Mouse (Mus musculus) cerebellum, postnatal 10 days (tissue): ENCODE results near the gene Xab2.

ENCODE experiments used
- DNase-seq, 2 experiments: peaks; one replicate each; pipeline ENCODE4 v3.0.0; 2021; ENCODE audit warnings: mixed read lengths in 2 of 2

The Xab2 gene

DNA sequence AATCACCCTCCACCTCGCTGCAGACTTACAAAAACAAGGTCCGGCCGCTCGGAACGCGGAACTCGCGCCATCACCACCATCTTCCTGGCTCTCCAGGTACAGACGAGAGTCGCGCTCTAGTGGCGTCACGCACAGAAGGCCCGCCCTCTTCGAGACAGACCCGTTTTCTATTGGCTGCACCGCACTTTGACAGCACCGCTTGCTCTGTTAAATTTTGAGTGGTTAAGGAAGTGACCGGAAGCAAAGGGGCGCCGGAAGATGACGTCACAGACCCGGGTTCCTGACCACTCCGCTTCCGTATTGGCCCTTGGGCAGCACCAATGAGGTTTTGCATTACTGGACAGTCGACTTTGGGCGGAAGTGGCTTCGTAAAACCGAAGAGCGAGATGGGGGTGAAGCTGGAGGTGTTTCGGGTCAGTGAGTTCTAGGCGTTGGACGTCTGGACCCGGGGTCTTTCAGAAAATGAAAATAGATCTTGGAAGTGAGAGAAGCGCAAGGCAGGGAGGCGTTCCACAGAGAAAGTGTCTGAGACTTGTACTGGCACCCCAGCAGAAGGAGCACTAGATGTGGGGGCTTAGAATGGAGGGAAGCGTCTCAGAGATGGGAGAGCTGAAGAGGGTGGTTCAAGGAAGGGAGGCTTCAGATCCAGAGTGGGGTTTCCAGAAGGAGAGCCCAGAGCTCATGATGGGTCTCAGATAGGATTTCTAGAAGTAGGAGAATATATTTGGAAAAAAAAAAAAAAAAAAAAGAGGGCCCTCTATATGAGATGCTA is at the start of gene Xab2, which contains the start of gene Pet100:
Gene Xab2 (minus strand): TSS at position 118 of the 772 bp plus-strand sequence.
Gene Pet100 (plus strand): TSS at position 350 of the 772 bp plus-strand sequence.
- DNase-seq, result peak; percentile 99

DNA sequence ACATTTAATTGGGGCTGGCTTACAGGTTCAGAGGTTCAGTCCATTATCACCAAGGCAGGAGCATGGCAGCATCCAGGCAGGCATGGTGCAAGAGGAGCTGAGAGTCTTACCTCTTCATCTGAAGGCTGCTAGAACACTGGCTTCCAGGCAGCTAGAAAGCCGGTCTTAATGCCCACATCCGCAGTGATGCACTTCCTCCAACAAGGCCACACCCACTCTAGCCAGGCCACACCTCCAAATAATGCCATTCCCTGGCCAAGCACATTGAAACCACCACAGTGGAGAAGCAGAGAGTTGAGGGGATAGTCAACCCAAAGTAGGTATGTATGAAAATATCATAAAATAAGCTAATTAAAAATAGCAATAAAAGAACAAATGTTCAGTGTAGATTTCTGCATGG is 49.3 kb upstream of the Xab2 start:
- no peak for DNase-seq

GRCm38 (mm10) chr8:3665507-3665906 is 44.4 kb upstream of the Xab2 start, which contains the start of gene Mcemp1:
Gene Mcemp1 (plus strand): TSS chr8:3665754.
- DNase-seq, result no peak

- DNase-seq, result no peak
Measured at GRCm38 (mm10) chr8:3664405-3664804, 43.3 kb upstream of the Xab2 start.

DNA sequence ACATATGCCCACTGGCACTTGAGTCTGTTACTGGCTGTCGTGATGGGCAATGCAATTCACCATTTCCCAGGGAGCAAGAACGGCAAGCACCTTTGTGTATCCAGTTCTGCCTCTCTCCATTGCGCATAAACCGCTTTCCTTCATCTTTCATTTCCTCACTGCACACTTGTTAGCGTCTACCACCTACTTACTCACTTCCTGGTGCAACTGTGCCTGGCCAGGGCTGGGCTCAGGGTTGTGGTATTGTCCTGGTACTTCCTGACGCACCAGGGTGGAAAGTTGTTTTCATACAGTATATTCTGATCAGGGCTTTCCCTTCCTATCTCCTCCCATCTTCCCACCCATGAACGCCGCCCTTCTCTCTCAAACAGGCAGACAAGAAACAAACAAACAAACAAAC is 39.8 kb upstream of the Xab2 start:
- no peak for DNase-seq

- peak in 1 of 2 experiments; percentile 40 for DNase-seq
Measured at GRCm38 (mm10) chr8:3656725-3657381, 35.7 kb upstream of the Xab2 start.

DNA sequence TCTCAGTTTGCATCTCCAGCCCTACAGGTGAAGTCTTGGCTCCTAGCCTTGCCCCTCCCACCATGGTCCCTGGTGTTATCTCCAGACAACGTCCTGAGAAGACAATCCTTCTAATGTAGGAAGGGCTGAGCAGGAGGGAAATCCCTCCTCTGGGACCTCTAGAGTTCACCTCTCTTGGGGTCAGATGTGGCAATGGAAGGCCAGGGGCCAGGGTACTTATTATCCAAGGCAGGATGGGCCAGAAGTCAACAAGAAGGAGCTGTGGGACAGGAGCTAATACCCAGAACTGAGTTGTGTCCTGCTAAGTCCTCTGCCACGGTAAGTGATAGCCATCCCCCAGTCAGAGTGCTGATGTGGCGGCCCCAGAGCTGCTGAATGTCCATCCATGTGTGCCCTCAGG is 34.4 kb upstream of the Xab2 start, which contains the start of gene Retn:
Gene Retn (plus strand): TSS at position 245 of the 400 bp plus-strand sequence.
- no peak for DNase-seq

DNA sequence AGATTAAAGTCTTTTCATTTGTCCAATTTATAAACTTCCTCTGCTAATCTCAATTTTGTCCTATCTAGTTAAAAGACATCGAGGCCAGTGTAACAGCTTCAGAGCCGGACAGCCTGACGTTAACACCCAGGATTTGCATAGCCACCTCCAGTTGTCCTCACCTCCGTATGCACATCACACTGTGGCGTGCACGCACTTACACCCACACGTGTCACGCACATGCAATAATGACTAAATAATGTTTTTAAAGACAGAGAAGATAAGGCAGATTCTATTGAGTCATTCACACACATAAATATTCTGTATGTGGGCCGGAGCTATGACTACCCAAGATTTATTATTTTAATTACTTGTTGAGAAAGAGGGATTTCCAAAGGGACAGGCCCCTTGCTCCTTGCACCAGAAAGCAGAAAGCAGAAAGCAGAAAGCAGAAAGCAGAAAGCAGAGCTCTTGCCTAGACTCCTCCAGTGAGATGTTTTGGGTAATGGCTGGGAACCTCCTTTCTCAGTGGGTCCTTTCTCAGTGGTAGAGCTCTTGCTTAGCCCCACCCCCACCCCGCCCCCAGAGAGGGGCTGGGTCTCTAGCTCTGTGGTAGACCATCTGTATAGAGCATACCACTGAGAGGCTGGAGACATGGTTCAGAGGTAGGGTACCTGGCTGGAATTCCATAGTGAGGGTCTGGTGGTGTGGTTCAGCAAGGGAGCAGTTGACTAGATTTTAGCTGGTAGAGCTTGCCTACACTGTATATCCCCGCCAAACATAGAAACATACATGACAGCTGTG is 33.8 kb upstream of the Xab2 start:
- no peak for DNase-seq

- DNase-seq, result no peak
Measured at GRCm38 (mm10) chr8:3652845-3653244, 31.7 kb upstream of the Xab2 start.

- no peak for DNase-seq
Measured at GRCm38 (mm10) chr8:3648990-3649389, 27.9 kb upstream of the Xab2 start.

DNA sequence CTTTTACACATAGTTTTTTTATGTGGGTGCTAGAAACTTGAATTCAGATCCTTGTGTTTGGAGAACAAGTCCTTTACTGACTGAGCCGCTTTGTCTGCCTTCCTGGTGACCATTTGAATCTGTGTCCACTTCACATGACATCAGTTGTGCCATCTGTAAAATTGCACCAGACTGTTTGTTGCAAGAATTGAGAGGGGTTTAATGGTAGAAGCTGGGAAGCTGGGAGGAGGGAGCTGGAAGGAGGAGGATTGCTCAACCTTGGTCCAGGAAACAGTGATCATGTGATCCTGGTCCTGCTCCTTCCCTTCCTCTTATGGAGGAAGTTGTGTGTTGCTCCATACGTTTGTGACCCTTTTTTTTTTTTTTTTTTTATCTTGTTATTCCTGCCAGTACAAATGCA is 27.2 kb upstream of the Xab2 start:
- DNase-seq, result no peak

DNA sequence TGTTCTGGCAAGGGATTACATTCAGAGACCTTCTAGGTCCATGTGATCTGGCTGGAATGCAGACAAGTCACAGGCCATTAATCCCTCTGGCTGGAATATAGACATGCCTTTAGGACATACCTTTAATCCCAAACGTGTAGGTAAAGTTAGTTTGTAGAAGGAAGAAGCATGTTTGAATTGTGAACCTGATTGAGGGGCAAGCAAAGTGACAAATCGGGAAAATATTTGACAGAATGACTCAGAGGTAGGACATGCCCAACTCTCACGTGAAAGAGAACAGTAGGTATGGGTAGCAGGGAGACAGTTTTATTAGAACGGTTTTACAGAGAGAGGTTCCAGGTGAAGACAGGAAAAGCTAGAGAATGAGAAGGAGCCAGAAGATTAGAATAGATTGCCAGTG is 26.4 kb upstream of the Xab2 start:
- DNase-seq, result no peak

- no peak for DNase-seq
Measured at GRCm38 (mm10) chr8:3646824-3647531, 25.9 kb upstream of the Xab2 start.

DNA sequence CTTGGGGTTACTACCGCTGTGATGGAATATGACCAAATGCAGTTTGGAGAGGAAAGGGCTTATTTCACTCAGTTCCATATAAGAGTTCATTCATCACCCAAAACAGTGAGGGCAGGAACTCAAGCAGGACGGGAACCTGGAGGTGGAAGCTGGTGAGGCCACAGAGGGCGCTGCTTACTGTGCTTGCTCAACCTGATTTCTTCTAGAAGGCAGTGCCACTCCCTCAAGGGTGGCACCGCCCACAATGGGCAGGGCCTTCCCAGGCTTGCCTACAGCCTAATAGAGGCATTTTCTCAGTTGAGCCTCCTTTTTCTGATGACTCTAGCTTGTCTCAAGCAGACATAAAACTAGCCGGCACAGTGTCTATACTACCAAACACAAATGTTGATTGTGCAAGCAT is 24.7 kb upstream of the Xab2 start:
- DNase-seq, result peak; percentile 41 to 47

GRCm38 (mm10) chr8:3631478-3631875 is 10.4 kb upstream of the Xab2 start:
- peak in 1 of 2 experiments; percentile 5 for DNase-seq

DNA sequence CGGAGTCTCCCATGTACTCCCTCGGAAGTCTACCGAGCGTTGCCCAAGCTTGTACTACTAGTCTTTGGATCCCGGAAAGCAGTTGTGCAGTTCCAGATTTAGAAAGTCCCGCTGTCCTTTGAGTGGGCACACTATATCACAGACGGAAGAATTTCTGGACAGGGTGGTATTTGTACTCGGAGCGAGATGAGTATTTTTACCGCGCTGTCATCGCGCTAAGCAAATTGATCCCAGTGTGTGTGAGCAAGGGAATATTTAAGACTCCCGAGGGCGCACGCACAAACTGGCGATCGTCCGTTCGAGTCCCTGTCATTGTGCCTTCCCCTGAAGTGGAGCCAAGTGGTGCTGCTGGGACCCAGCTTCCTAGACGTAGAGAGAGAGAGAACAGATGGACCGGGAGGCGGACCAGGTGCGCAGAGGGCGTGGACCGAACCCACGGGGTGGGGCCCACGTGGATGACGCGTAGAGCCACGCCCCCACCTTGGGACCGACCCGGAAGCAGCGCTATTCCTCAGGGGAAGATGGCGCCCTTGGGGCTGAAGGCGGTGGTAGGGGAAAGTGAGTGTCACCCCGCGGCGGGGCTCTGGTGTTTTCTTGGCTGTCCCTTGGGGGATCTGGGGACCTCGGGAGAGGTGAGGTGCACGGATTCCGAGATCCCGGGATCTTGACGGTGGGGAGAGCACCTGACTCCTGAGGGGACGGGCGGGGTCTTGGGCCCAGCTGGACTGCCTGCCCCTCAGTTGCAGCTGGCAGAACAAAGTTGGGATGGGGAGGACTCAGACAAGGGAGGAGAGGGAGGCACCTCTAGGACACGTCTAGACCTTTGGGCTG is 9.7 kb upstream of the Xab2 start, which contains the start of gene Stxbp2:
Gene Stxbp2 (plus strand): TSS at position 309 of the 831 bp plus-strand sequence.
- peak; percentile 77 to 79 for DNase-seq

GRCm38 (mm10) chr8:3628014-3628413 is 6.9 kb upstream of the Xab2 start:
- peak; percentile 65 to 70 for DNase-seq

DNA sequence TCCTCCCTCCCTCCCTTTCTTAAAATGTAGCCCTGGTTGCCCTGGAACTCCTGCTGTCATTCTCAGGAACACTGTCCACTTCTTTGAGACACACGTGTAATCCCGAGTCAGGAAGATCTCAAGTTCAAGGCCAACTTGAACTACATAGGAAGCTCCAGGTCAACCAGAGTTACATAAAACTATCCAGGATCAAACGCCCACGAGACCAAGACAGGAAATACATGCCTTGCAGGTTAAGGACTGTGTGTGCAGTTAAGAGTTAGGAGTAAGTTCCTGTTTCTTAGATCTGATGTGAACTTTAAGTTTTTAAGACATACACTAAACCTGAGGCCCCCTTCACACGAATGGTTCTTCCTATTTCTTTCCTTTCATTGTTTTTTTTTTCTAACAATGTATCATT is 5.9 kb upstream of the Xab2 start:
- DNase-seq, result no peak

DNA sequence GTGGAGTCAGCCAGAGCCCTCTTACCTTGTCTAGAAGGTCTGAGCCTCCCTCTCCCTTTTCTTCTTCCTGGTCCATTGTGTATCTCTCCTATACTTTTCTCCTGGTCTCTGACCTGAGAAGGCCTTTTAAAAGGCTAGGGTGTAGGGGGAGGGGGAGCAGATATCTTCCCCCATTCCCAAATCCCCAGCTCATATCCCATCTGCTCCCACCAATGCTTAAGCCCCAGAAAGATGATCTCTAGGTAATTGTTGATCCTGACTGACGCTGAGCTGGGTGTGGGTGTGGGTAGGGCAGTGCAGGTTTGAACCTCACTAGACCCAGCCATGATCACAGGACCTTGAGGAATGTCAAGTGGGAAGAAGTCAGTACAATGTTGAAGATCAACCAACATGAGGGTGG is 4.3 kb upstream of the Xab2 start, which contains the start of gene Pcp2:
Gene Pcp2 (minus strand): TSS at position 101 of the 400 bp plus-strand sequence.
- DNase-seq, result no peak

DNA sequence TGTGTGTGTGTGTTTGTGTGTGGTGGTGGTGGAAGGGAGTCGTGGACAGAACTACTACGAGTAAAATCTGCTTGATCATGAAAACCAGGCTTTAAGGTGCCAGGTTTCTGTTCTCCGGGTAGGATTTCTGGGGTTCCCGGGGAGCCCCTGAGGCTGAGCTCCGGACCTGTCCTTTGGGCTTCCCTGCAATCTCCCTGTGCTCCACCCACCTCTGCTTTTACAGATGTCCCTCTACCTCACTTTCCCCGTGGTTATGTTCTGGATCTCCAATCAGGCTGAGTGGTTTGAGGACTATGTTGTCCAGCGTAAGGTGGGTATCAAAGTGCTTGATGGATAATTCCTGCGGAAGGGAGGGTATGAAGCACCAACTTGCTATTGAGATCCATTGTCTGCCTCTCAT is 1.0 kb upstream of the Xab2 start:
- no peak for DNase-seq

DNA sequence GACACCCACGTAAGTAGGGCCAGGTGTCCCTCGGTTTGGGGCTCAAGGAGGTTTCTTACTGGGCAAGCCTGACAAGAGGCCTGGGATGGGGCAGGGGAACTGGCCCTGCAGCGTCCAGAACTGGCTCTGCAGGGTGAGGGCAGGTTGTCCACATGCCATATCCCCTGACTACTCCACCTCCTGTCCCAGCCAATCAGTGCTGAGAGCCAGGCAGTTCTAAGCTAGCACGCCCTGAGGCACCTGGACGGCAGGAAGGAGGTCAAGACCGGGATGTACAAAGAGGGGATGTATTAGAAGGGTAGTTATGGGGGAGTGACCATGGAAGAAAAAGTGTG is 11.3 kb downstream of the Xab2 start:
- DNase-seq, result no peak
